Mouse (Mus musculus) layer of hippocampus, adult 11-12 months (tissue): Measurements from ENCODE around the gene Pacsin1.
"Not testable (repeated sequence)": the region's sequence is repeated elsewhere in the genome, so short reads cannot be mapped to it uniquely, and the experiment has no call there.

Experiments used
- DNase-seq: peaks from one replicate; pipeline ENCODE4 v3.0.0; 2022; ENCODE audit warnings: low spot score

Pacsin1 gene

GRCm38 (mm10) chr17:27636132-27637020 lies 18.9 kb upstream of the Pacsin1 start, which contains the start of gene Rps10:
Gene Rps10 (minus strand): TSS chr17:27636669.
- peak; percentile 35 for DNase-seq

- no peak for DNase-seq
Observed at GRCm38 (mm10) chr17:27637333-27637732, 18.0 kb upstream of the Pacsin1 start.

GRCm38 (mm10) chr17:27638921-27639332 lies 16.4 kb upstream of the Pacsin1 start:
- peak; percentile 77 for DNase-seq

- DNase-seq: not testable (repeated sequence)
Observed at GRCm38 (mm10) chr17:27639851-27640250, 15.5 kb upstream of the Pacsin1 start.

- peak; percentile 86 for DNase-seq
Observed at GRCm38 (mm10) chr17:27642491-27643062, 12.7 kb upstream of the Pacsin1 start.

- no peak for DNase-seq
Observed at GRCm38 (mm10) chr17:27643101-27643500, 12.2 kb upstream of the Pacsin1 start.

- DNase-seq: no peak
Observed at GRCm38 (mm10) chr17:27643756-27644155, 11.6 kb upstream of the Pacsin1 start.

GRCm38 (mm10) chr17:27644572-27644971 lies 10.7 kb upstream of the Pacsin1 start:
- no peak for DNase-seq

GRCm38 (mm10) chr17:27645807-27646206 lies 9.5 kb upstream of the Pacsin1 start:
- DNase-seq: no peak

- DNase-seq: peak; percentile 64
Observed at GRCm38 (mm10) chr17:27650160-27650559, 5.1 kb upstream of the Pacsin1 start.

GRCm38 (mm10) chr17:27650586-27650985 lies 4.7 kb upstream of the Pacsin1 start:
- no peak for DNase-seq

- DNase-seq: no peak
Observed at GRCm38 (mm10) chr17:27652046-27652790, 3.1 kb upstream of the Pacsin1 start.

- no peak for DNase-seq
Observed at GRCm38 (mm10) chr17:27653253-27653959, 1.9 kb upstream of the Pacsin1 start.

GRCm38 (mm10) chr17:27656011-27656399 lies 696 bp downstream of the Pacsin1 start:
- peak; percentile 84 for DNase-seq

- DNase-seq: no peak
Observed at GRCm38 (mm10) chr17:27656414-27656813, 1.1 kb downstream of the Pacsin1 start.

- DNase-seq: no peak
Observed at GRCm38 (mm10) chr17:27657123-27657522, 1.8 kb downstream of the Pacsin1 start.

- no peak for DNase-seq
Observed at GRCm38 (mm10) chr17:27658767-27659166, 3.5 kb downstream of the Pacsin1 start.

GRCm38 (mm10) chr17:27671720-27672119 lies 16.4 kb downstream of the Pacsin1 start:
- no peak for DNase-seq

GRCm38 (mm10) chr17:27673945-27674344 lies 18.6 kb downstream of the Pacsin1 start:
- no peak for DNase-seq

GRCm38 (mm10) chr17:27675453-27675852 lies 20.1 kb downstream of the Pacsin1 start:
- peak; percentile 48 for DNase-seq

GRCm38 (mm10) chr17:27676270-27676669 lies 21.0 kb downstream of the Pacsin1 start:
- DNase-seq: no peak

GRCm38 (mm10) chr17:27677756-27678155 lies 22.4 kb downstream of the Pacsin1 start:
- no peak for DNase-seq
